Mouse (Mus musculus): ENCODE results near the gene Ttyh3. TPM values are rescaled to one million over a fixed set of nuclear protein-coding genes. Genes with fewer than 3 reads are reported as not detected.

Gene Ttyh3
- polyA plus RNA-seq, 1 experiment, result 139 TPM

DNA sequence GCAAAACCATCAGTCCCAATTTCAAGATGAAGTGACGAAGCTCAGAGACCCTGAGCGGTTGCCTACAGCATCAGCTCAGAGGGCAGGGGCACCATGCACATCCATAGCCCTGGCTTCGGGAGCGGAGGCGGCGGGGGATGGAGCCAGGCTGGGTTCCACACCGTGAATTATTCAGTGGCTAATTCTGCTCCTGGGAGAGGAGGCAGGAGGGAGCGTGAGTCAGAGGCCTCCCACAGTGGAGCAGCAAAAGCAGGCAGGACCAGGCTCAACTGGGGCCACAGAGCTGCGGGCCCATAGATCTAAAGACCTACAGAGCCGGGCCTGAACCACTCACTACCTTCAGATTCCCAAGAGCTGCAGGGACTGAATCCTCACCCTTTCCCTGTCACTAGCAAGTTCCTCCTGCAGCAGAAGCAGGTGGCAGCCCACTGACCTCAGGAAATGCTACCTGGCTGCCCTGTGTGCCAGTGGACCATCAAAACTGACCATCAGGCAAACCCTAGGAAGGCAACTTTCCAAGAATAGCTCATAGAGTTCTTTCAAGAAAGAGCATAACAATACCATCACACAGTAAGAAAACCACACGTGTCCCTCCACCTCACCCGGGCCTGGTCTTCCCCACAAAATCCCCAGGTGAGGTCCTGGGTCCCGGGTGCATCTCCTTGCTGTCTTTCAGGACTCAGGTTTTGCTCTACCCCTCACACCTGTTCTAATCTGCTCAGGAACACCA, 1.6 kb downstream of the Ttyh3 start:
- no peaks in the 10 kb centered on the region for H3K27me3 ChIP-seq (ENCODE audit: control insufficient read depth, insufficient read depth, low read length)
- no peak for TF ChIP-seq CTCF (IDR thresholded peaks at IDR 0.05; ENCODE audit: borderline replicate concordance, control insufficient read depth, extremely low read depth, insufficient read depth, low read length, poor library complexity)
- TF ChIP-seq POLR2A (IDR thresholded peaks at IDR 0.05; ENCODE audit: control insufficient read depth, extremely low read depth, insufficient read depth, low read length, poor library complexity), result no peak
- no peaks in the 10 kb centered on the region for H3K36me3 ChIP-seq (ENCODE audit: control insufficient read depth, insufficient read depth, low read length)
- DNase-seq, result no peak
- peak overlapping the region; percentile 71 for H3K4me3 ChIP-seq (ENCODE audit: control insufficient read depth, insufficient read depth, low read length)
- H3K27ac ChIP-seq (ENCODE audit: control insufficient read depth, insufficient read depth, low read length), result no peak overlapping the region
- 77% methylated on average over 13 of the region's 13 CpGs for WGBS
- peaks cover 39% of the 10 kb centered on the region for H3K4me1 ChIP-seq (replicated peaks; ENCODE audit: control insufficient read depth, insufficient read depth, low read length)

DNA sequence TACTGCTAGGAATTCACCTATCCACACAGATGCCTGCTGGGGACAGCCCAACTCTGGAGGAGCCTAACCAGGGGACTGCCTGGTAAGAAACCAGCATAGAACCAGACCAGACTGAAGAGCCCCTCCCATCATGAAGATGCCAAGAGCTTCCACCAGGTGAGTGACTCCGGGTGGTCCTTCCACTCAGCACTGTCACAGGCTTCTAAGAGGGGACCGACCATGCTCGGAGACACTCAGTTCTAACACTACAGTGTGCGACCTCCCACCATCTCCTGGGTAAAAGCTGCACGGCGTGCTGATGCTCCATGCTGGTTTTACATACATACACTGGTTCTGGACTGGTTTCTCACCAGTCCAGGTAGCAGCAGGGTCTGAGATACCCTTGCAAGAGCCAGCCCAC, 2.7 kb downstream of the Ttyh3 start:
- WGBS, result over 99% methylated on average over 6 of the region's 6 CpGs
- H3K27me3 ChIP-seq (ENCODE audit: control insufficient read depth, insufficient read depth, low read length), result no peaks in the 10 kb centered on the region
- no peak for DNase-seq
- no peak overlapping the region for H3K4me3 ChIP-seq (ENCODE audit: control insufficient read depth, insufficient read depth, low read length)
- TF ChIP-seq POLR2A (IDR thresholded peaks at IDR 0.05; ENCODE audit: control insufficient read depth, extremely low read depth, insufficient read depth, low read length, poor library complexity), result no peak
- no peak for TF ChIP-seq CTCF (IDR thresholded peaks at IDR 0.05; ENCODE audit: borderline replicate concordance, control insufficient read depth, extremely low read depth, insufficient read depth, low read length, poor library complexity)
- no peak overlapping the region for H3K27ac ChIP-seq (ENCODE audit: control insufficient read depth, insufficient read depth, low read length)
- H3K4me1 ChIP-seq (replicated peaks; ENCODE audit: control insufficient read depth, insufficient read depth, low read length), result peaks cover 48% of the 10 kb centered on the region
- H3K36me3 ChIP-seq (ENCODE audit: control insufficient read depth, insufficient read depth, low read length), result no peaks in the 10 kb centered on the region

DNA sequence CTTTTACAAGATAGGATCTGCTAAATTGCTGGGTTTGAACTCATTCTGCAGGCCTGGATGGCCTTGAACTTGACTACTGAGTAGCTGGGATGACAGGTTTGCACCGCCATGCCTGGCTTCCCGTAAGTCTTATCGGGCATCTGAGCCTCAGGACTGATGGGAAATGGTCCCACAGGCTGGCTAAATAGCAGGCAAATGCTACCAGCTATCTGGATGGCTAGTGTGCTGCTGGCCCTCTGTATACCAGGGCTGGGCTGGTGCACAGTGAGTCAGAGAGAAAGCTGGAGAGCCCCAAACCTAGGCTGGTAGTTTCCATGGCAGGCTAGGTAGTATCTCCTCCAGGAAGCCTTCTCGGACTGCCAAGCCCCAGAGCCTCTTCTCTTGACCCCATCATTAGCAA, 3.4 kb downstream of the Ttyh3 start:
- WGBS, result 98% methylated on average over 4 of the region's 4 CpGs
- H3K4me1 ChIP-seq (replicated peaks; ENCODE audit: control insufficient read depth, insufficient read depth, low read length), result peaks cover 54% of the 10 kb centered on the region
- DNase-seq, result no peak
- no peaks in the 10 kb centered on the region for H3K36me3 ChIP-seq (ENCODE audit: control insufficient read depth, insufficient read depth, low read length)
- H3K4me3 ChIP-seq (ENCODE audit: control insufficient read depth, insufficient read depth, low read length), result no peak overlapping the region
- no peaks in the 10 kb centered on the region for H3K27me3 ChIP-seq (ENCODE audit: control insufficient read depth, insufficient read depth, low read length)
- H3K27ac ChIP-seq (ENCODE audit: control insufficient read depth, insufficient read depth, low read length), result no peak overlapping the region
- TF ChIP-seq POLR2A (IDR thresholded peaks at IDR 0.05; ENCODE audit: control insufficient read depth, extremely low read depth, insufficient read depth, low read length, poor library complexity) (no peak), CTCF (IDR thresholded peaks at IDR 0.05; ENCODE audit: borderline replicate concordance, control insufficient read depth, extremely low read depth, insufficient read depth, low read length, poor library complexity) (no peak)

DNA sequence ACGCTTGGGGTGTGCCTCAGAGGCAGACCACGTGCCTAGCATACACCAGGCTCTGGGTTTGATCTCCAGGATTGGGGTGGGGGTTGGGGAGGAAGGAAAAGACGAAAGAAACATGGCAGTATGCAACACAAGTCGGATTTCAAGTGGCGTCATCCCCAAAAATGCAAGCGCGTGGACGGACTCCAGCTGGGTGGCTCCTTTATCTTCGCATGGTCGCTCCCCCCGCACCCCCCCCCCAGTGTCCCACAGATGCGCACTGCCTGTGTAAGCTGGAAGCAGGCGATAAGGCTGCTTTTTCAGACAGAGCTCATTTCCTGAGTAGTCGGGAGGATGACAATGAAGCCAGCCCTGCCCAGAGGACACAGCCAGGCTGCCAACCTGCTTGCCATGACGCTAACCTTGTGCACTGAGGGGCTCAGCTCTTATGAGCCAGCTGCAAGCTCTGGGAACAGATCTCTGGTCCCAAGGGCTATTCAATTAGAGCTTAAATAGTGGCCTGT, 4.1 kb downstream of the Ttyh3 start:
- DNase-seq, result no peak
- no peak overlapping the region for H3K4me3 ChIP-seq (ENCODE audit: control insufficient read depth, insufficient read depth, low read length)
- TF ChIP-seq CTCF (IDR thresholded peaks at IDR 0.05; ENCODE audit: borderline replicate concordance, control insufficient read depth, extremely low read depth, insufficient read depth, low read length, poor library complexity) (no peak), POLR2A (IDR thresholded peaks at IDR 0.05; ENCODE audit: control insufficient read depth, extremely low read depth, insufficient read depth, low read length, poor library complexity) (no peak)
- no peaks in the 10 kb centered on the region for H3K36me3 ChIP-seq (ENCODE audit: control insufficient read depth, insufficient read depth, low read length)
- H3K27ac ChIP-seq (ENCODE audit: control insufficient read depth, insufficient read depth, low read length), result no peak overlapping the region
- 69% methylated on average over 15 of the region's 15 CpGs for WGBS
- H3K4me1 ChIP-seq (replicated peaks; ENCODE audit: control insufficient read depth, insufficient read depth, low read length), result peaks cover 54% of the 10 kb centered on the region
- H3K27me3 ChIP-seq (ENCODE audit: control insufficient read depth, insufficient read depth, low read length), result no peaks in the 10 kb centered on the region

DNA sequence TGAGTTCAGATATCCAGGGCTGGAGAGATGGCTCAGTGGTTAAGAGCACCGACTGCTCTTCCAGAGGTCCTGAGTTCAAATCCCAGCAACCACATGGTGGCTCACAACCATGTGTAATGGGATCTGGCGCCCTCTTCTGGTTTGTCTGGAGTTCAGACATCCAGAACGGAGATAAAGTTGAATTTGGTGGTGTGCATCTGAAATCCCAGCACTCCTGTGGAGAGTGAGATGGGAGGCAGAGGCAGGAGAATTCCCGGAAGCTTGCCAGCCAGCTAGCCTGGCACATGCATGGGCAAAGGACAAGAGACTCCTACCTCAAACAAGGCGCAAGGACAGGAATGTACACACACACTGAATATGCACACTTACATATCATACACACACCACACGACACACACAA, 4.6 kb downstream of the Ttyh3 start:
- DNase-seq, result no peak
- H3K27me3 ChIP-seq (ENCODE audit: control insufficient read depth, insufficient read depth, low read length), result no peaks in the 10 kb centered on the region
- no peak overlapping the region for H3K27ac ChIP-seq (ENCODE audit: control insufficient read depth, insufficient read depth, low read length)
- H3K36me3 ChIP-seq (ENCODE audit: control insufficient read depth, insufficient read depth, low read length), result no peaks in the 10 kb centered on the region
- TF ChIP-seq POLR2A (IDR thresholded peaks at IDR 0.05; ENCODE audit: control insufficient read depth, extremely low read depth, insufficient read depth, low read length, poor library complexity), result no peak
- no peak for TF ChIP-seq CTCF (IDR thresholded peaks at IDR 0.05; ENCODE audit: borderline replicate concordance, control insufficient read depth, extremely low read depth, insufficient read depth, low read length, poor library complexity)
- no peak overlapping the region for H3K4me3 ChIP-seq (ENCODE audit: control insufficient read depth, insufficient read depth, low read length)
- H3K4me1 ChIP-seq (replicated peaks; ENCODE audit: control insufficient read depth, insufficient read depth, low read length), result peaks cover 50% of the 10 kb centered on the region
- WGBS, result 95% methylated on average over 6 of the region's 6 CpGs

DNA sequence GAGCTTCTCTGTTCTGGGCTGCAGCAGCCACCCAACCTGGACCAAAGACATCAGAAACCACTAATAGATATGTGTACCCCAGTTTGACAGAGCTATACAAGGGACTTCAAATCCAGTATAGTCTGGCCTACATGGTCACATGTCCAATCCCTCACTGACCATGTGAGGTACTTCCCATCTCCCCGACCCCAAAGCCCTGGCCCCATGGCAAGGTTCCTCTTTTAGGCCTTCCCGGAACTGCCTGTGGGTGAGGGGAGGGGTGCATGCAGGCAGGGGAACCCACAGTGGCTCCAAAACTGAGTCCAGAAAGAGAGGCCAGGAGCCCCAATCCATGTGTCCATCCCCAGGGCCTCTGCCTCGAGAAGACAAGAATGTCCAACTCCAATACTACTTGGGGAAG, 6.8 kb downstream of the Ttyh3 start:
- WGBS, result 16% methylated on average over 3 of the region's 3 CpGs
- DNase-seq, result no peak
- Histone ChIP-seq H3K27ac (ENCODE audit: control insufficient read depth, insufficient read depth, low read length) (no peak overlapping the region), H3K36me3 (ENCODE audit: control insufficient read depth, insufficient read depth, low read length) (no peaks in the 10 kb centered on the region), H3K27me3 (ENCODE audit: control insufficient read depth, insufficient read depth, low read length) (no peaks in the 10 kb centered on the region), H3K4me1 (replicated peaks; ENCODE audit: control insufficient read depth, insufficient read depth, low read length) (peaks cover 44% of the 10 kb centered on the region), H3K4me3 (ENCODE audit: control insufficient read depth, insufficient read depth, low read length) (no peak overlapping the region)
- TF ChIP-seq POLR2A (IDR thresholded peaks at IDR 0.05; ENCODE audit: control insufficient read depth, extremely low read depth, insufficient read depth, low read length, poor library complexity) (no peak), CTCF (IDR thresholded peaks at IDR 0.05; ENCODE audit: borderline replicate concordance, control insufficient read depth, extremely low read depth, insufficient read depth, low read length, poor library complexity) (no peak)

Measured in thymus, adult 2 months (tissue).